Mouse (Mus musculus): ENCODE results near the gene Cdh18. TPM values are rescaled to one million over a fixed set of nuclear protein-coding genes. Genes with fewer than 3 reads are reported as not detected.

The Cdh18 gene
- polyA plus RNA-seq, 1 experiment, result not detected

DNA sequence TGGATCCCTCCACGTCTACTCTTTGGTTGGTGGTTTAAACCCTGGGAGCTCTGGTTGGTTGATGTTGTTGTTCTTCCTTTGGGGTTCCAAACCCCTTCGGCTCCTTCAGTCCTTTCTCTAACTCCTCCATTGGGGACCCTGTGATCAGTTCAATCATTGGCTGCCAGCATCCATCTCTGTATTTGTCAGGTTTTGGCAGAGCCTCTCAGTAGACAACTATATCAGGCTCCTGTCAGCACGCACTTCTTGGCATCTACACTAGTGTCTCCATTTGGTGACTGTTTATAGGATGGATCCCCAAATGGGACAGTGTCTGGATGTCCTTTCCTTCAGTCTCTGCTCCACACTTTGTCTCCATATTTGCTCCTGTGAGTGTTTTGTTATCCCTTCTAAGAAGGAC is 967.0 kb downstream of the Cdh18 start:
- Histone ChIP-seq H3K9me3 (ENCODE audit: control insufficient read depth, low read length) (no peaks in the 10 kb centered on the region), H3K4me1 (ENCODE audit: control insufficient read depth) (no peaks in the 10 kb centered on the region), H3K27me3 (ENCODE audit: control insufficient read depth) (no peaks in the 10 kb centered on the region), H3K4me3 (replicated peaks) (no peak overlapping the region), H3K36me3 (ENCODE audit: control insufficient read depth) (no peaks in the 10 kb centered on the region)
- no peak for TF ChIP-seq TAL1 (IDR thresholded peaks at IDR 0.05; ENCODE audit: low read length)

- Histone ChIP-seq H3K4me3 (replicated peaks) (no peak overlapping the region), H3K36me3 (ENCODE audit: control insufficient read depth) (no peaks in the 10 kb centered on the region), H3K27me3 (ENCODE audit: control insufficient read depth) (no peaks in the 10 kb centered on the region), H3K4me1 (ENCODE audit: control insufficient read depth) (no peaks in the 10 kb centered on the region), H3K9me3 (ENCODE audit: control insufficient read depth, low read length) (no peaks in the 10 kb centered on the region; the same call in 1 of the 2 replicates)
- TF ChIP-seq GATA1 (IDR thresholded peaks at IDR 0.05; ENCODE audit: low read length) (no peak), TAL1 (IDR thresholded peaks at IDR 0.05; ENCODE audit: low read length) (no peak)
These were observed 969.3 kb downstream of the Cdh18 start for GRCm38 (mm10) chr15:23518079-23518478.
